Mouse (Mus musculus): Measurements from ENCODE around the gene Wfdc1.

Gene Wfdc1

GRCm38 (mm10) chr8:119666219-119666951, at the start of gene Wfdc1:
Wfdc1 (plus strand) TSS chr8:119666365.
- peak; percentile 80 for DNase-seq

DNA sequence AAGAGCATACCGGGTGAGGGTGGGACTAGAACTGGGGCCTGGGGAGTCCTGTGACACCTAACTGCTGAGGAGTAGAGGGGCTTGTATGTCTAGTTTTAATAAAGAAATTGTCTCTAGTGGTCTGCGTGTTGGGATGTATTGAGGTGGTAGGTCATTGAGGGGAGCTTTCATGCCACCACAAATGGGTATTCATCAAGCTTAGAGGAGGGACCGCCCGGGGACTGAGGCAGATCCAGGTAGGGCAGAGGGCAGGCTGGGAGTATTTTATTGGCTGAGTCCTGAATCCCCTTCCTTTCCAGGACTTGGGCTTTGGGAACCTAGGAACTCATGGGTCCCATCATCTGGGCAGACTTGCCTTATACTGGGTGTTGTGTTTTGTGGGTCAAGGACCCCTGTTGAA, 49.4 kb upstream of the Wfdc1 start:
- no peak for DNase-seq

DNA sequence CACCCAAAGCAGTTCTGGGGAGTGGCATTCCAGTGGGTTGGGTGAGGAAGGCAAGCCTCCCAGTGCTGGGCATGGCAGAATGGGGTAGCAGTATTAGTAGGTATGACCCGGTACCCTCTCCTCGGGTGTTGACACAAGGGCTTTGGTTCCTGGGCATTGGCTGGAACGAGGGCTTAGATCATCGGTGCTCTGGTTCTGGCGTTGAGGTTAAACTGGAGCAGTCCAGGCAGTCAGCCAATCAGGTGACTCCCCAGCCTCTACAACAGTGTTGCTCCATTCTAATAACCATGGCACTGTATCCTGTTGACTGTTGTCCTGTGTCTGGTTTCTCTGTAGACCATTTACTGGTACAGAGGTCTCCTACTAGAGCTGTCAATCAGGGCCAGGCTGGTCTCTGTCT, 48.6 kb upstream of the Wfdc1 start:
- DNase-seq = no peak

DNA sequence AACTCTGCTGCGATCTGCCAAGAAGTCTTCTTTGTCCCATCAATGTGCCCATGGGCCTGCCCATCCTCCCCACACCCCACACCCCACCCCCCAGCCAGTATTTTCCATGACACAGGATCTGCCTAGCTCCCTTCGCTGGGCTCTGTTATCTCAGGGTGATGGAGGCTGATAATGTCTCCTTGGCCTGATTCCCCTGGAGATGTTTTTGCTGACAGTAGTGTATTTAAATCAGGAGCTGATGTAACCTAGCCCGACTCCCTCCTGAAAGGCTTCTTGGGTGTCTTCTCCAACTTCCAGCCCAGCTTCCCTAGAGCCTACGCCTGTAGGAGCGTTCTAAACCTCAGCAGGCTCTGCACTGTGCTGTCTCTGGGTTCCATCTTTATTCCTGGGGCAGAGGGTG, 47.3 kb upstream of the Wfdc1 start:
- no peak for DNase-seq

DNA sequence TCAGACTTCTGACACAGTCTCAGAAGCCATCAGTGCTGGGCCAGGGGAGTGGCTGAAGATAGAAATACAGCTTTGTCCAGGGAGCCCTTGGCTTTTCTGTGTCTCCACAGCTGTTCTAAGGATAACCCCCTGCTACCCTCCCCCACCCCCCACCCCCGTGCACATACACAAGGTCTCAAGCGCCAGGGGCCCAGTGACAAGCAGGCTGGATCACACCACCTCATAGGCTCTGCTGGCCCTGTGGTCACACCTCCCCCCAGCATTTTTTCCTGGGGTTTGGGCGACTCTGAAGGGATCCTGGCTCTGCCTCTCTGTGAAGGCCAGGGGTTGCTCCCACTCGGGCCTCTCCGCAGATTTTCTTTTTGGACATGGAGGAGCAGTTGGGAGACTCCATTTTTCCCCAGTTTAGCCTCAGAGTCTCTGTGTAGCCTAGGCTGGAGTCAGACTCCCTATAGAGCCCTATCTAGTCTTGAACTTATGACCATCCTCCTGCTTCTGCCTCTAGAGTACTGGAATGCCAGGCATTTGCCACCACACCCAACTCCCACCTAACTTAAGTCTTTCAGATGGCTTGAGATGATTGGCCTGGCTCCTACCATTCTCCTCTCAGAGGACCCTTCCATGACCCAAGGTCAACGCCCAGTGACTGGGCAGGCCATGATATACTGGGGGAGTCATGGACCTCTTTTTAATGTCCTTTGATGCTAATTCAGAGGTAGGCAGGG, 45.9 kb upstream of the Wfdc1 start:
- DNase-seq = no peak

GRCm38 (mm10) chr8:119620848-119621465, 45.2 kb upstream of the Wfdc1 start:
- no peak for DNase-seq

DNA sequence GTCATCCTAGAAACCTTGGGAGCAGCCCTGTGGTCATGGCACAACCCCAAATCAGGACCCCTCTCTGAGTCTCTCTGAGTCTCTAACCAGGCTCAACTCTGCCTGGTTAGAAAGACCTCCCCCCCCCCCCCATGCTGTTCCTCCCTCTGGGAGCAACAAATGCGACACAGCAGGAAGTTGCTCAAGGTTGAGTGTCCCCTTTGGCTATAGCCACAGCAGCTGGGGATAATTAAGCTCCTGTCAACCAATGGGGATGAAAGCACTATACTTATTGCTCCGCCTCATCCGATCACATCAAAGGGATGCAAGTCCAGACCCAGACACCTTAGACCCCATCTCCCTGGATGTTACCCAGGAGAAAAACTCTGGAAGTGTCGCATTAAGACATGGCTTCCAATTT, 43.6 kb upstream of the Wfdc1 start:
- DNase-seq = no peak

- DNase-seq = no peak
These were observed 43.1 kb upstream of the Wfdc1 start for GRCm38 (mm10) chr8:119623061-119623460.

- DNase-seq = no peak
These were observed 42.4 kb upstream of the Wfdc1 start for GRCm38 (mm10) chr8:119623744-119624143.

DNA sequence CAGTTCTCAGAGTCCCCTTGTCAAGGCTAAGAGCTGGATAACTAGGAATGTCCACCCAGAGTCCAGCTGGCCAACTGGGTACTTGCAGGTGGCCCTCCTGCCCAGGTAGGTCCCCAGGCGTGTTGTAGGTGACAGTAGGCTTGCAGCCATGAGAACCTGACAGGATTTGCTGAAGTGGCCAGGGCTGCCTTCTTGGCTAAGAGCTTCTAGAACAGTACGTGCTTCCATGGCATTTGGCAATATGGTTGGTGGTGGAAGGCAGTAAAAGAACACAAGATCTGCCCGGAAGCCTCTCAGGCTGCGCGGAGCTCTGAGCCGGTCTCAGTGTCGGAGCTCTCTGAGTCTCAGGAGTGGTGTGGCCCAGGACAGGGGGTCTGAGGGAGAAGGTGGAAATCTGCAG, 41.2 kb upstream of the Wfdc1 start:
- DNase-seq = no peak

GRCm38 (mm10) chr8:119625788-119626187, 40.4 kb upstream of the Wfdc1 start:
- DNase-seq = no peak

DNA sequence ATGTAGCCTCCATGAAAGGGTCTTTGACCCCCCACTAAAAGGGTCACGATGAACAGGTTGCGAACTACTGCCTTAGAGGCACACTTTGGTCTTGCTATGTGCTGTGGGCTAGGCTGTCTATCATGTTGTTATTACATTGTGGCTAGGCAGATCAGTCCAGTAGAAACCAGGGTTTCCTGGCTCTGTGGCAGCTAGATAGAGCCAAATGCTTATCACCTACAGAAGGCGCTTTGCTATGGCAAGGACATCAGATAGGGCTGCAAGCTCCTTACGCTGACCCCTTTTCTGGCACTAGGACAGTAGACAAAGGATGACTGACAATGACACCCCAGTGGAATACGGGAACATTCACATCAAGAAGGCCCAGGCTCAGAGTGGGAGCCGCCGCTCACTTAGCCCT, 39.0 kb upstream of the Wfdc1 start:
- DNase-seq = no peak

- no peak for DNase-seq
These were observed 38.4 kb upstream of the Wfdc1 start for GRCm38 (mm10) chr8:119627613-119628359.

DNA sequence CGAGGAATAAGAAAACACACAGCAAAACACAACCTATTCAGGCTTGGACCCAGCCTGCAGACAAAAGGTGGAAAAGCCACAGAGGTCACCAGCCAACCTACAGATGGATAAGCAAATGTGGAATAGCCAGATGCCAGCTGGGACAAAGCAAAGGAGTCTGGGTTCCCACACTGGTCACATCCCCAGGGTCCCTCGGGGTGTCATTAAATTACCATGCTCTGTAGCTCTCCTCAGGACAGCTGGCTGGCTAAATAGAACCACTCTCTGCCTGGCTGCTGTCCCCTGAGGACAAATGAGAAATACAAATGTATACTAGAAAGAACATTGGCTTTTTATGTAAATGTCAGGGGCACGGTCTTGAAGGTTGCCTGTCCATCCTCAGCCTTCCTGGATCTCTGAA, 35.3 kb upstream of the Wfdc1 start:
- no peak for DNase-seq

GRCm38 (mm10) chr8:119632246-119632645, 33.9 kb upstream of the Wfdc1 start:
- no peak for DNase-seq

DNA sequence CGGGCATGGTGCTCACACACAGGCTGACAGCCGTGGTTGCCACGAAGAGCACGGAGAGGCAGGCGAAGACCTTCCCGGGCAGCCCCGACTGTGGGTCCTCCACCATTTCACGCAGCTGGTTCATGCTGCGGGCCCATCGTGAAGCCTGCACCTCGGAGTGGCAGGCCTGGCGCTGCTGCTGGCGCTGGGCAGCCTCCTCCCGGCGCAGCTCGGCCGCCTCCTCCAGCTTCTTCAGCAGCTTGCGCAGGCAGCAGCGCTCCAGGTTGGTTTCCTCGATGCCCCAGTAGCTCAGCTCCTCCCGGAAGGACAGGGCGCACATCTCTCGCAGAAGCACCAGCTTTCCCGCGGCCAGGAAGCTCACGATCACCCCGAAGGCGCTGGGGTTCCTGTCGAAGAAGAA, 33.3 kb upstream of the Wfdc1 start:
- DNase-seq = no peak

DNA sequence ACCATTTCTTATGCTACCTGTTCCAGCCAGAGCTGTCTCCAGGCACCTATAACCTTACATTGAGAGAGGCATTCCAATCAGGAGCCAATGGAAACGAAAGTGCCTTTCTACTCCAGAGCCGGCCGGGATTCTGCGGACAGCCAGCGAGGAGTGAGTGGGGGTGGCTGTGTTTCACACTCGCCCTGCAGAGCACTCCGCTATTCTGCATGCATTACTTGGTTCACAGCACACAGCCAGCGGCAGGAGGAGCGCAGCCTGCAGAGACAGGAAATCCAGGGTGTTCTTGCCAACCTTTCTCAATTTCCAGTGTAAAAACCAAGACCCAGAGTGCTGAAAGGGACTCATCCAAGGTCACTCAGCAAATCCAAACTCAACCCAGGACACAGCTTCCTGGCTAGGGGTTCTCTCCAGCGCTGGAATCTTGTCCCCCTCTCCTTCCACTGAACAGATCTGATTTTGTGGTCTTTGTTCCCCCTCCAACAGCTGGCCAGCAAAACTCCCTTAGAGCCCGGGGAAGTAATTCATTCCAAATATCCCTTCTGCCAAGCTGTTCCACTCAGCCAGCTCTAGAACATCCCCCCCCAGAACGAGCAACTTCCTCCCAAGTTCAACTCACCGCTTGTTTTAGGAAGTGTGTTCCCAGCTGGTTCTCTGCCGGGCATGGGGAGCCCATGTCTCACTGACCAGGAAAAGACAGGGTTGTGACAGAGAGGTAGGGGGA, 31.4 kb upstream of the Wfdc1 start:
- peak; percentile 27 for DNase-seq

DNA sequence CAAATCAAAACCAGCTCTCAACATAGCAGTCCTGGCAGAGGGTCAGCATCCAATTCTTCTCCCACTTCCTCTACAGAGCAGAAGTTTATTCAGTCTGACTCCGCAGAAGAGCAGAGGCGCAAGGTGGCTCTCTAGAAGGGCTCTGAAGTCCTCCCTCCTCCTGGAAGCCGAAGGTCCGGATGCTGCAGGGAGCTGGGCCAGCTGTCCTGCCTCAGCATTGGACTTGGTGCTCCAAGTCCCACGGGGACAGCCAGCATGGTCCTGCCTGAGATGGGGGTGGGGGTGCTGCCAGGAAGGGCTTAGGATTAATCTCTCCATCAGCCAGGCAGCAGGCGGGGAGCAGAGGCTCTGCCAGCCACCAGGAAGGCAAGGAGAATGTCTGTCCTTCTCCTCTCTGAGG, 30.8 kb upstream of the Wfdc1 start, which contains the start of gene Kcng4:
TSS of gene Kcng4 (minus strand) at position 303 of the 400 bp plus-strand sequence.
- DNase-seq = peak; percentile 45

- no peak for DNase-seq
These were observed 30.2 kb upstream of the Wfdc1 start for GRCm38 (mm10) chr8:119635958-119636357.

DNA sequence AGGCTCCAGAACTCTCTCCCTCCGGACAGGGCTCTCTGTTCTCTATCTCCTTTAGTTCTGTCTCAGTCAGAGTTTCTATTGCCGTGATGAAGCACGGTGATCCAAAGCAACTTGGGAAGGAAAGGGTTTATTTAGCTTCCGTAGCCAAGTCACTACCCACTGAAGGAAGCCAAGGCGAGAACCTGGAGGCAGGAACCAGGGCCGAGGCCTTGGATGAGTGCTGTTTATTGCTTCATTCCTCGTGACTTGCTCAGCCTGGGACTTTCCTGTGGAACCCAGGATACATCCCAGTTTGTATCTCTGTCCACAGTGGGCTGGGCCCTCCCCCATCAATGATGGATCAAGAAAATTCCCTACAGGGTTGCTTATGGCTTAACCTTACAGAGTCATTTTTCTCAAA, 29.4 kb upstream of the Wfdc1 start:
- no peak for DNase-seq

DNA sequence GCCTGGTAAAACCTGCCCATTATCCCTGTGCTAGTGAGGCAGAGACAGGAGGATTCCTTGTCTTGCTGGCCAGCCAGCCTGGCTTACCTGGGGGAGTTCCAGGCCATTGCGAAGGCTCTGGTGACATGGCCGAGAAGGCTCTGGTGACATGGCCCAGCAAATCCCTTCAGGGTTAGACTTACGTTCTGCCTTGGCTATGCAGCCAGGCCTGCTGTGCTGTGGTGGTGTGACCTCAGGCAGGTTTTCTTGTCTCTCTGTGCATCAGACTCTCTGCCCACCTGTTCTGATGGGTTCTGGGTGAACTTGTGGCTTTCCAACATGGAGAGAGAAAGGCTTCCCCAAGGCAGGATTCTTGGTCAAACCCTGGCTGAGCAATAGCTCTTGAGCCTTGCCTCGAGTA, 28.8 kb upstream of the Wfdc1 start:
- no peak for DNase-seq

DNA sequence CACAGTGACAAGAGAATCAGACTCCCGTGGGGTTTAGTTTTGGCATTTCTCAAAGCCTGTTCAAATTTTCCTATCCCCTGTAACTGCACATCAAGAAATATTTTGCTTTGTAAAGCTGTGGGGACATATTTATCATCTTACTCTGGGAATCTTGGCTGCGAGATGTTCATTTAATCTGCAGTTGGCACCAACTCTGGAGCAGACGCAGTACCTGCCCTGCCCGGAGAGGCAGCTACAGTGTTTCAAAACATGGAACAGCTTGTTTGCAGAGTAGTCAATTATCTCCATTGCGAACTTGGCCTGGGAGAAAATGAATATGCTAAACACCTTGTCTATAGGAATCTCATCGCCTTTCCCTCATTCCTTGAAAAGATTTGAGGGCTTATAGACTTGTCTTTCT, 27.9 kb upstream of the Wfdc1 start:
- DNase-seq = no peak

DNA sequence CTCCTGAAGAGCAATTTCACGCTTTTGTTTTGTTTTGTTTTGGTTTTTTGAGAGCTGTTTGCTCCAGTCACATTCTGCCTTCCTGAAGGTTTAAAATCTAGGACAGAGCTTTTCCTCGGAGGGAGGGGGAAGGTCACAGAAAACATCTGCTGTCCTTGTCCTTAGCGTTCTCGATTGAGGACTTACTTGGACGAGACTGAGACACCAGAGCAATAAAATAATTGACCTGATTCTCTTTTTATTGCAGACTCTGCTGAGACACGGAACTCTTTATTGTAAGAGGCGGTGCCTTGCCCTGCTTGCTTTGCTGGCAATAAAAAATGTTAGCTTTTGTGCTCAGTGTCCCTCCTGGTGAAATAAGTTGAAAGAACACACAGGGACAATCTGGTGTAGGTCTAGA, 26.4 kb upstream of the Wfdc1 start:
- no peak for DNase-seq
